Mouse (Mus musculus): ENCODE measurements around the gene Slc35g2.

The Slc35g2 gene

DNA sequence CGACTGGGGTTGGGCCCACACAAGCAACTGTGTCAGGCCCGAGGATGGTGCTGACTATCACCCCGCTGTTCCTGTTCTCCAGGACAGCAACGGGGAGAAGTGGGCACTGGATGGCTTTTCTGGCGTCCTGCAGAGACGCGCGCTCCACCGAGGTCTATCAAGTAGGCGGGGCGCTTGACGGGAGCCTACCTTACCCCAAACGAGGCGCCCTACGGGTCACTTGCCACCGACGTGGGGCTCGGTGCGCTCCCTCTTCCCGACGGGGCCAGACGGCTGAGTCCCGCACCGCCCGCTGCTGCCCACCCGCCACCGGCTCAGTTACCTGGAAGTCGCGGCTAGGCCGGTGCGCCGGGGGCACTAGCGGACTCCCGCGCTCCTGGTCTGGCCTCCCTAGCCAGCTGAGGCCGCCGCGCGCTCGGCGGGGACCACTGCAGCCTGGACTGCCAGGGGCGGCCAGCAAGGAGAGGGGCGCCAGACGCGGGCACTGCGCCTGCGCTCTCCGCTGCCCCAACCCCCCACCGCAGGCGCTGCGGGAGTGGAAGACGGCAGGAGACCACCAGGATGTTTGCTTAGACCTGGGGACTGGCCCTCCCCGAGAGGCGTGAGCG is at the start of gene Slc35g2:
TSS of gene Slc35g2 (minus strand) at position 465 of the 608 bp plus-strand sequence.
- DNase-seq, result peak; percentile 69

DNA sequence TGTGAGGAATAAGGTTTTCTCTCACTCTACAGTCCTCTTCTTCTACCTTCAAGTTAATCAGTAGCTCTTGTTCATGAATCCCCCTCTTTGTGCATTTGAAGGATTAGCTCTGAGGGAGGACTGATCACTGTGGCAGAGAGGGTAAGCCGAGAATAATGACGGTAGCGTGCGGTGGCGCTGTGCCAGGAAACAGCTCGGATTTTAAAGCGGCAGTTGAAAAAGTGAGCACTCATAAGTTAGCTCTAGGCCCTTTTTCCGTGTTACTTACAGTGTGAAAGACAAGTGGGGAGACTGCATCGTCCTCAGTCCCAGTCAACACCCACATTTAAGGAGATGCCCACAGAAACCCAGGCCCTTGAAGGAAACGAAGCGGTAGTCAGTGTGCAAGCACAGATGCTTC is 46.1 kb upstream of the Slc35g2 start:
- peak; percentile 47 for DNase-seq

DNA sequence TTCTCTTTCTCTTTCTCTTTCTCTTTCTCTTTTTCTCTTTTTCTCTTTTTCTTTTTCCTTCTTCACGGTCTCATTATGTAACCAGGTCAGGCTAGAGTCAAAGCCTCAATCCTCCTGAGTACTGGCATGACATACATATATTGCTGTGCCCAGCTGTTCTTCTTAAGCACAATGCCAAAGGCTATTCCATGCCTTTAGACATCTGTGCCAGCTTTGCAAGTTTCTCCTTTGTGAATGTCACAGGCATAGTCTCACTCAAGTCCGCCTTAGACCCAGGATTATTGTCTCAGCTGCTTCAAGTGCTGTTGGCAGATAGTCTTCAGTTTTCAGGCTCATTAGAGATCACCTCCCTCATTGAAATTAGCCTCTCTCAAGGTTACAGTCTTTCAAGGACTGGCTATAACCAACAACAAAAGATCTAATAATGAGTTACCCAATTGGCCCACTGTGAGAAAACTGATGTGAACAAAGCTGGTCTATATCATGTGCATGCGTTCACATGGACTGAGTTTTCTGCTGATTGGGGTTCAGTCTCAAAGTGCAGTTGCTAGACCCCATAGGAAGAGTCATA is 42.7 kb upstream of the Slc35g2 start:
- no peak for DNase-seq

DNA sequence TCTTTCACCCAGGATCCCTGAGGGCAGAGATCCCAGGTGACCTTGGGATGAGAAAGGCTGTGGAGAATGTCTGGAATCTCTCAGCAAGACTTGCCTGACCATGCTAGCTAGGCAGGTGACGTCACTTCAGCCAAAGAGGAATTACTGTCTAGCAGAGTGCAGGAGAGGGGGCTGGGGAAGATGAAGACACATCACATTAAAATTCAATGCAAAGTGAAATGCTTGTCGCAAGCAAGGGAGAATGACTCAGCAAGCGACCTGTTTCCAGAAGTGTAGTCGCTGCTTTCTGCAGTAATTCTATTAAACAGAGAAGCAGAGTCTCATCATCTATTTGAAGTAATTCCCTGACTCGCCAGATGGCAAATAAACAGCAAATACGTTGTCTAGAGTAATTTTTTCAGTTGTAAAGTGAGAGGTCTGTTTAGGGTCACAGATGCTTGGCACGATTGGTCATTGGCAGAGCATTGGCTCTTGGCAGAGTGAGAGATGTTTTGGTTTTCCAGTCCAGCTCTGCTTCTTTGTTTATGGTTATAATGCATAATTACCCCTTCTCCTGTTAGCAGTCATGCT is 35.2 kb upstream of the Slc35g2 start:
- no peak for DNase-seq

DNA sequence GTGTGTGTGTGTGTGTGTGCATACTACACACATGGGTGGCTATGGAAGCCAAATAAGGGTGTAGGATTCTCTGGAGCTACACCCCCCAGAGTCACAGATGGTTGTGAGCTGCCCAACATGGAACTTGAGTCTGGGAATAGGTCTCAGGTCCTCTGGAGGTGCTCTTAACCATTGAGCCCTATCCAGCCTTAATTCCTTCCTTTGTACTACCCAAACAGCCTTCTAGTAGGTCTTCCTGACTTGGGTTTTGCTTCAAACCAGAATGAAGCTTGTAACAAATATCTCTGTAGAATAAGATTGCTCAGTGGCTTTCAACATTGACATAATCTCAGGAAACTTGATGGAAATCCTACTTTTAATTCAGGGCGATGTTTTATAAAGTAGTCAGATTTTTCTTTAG is 34.6 kb upstream of the Slc35g2 start:
- no peak for DNase-seq

DNA sequence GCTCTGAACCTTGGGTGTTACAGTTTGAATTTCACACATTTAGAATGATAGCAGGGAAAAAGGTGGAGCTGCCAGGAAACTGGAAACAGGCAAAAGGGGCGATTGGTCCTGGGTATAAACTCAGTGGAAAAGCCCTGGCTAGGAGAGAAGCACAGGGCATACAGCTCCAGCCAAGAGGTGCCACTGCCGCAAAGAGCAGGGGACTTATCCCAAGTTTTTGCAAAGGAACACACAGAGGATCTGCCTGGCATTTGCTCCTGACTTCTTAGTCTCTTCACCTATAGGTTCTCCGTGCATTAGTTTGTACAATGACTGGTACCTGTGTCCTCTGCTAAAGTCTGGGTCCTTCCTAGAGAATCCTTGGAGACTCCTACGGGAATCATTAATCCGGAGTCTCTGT is 32.3 kb upstream of the Slc35g2 start:
- DNase-seq, result no peak

DNA sequence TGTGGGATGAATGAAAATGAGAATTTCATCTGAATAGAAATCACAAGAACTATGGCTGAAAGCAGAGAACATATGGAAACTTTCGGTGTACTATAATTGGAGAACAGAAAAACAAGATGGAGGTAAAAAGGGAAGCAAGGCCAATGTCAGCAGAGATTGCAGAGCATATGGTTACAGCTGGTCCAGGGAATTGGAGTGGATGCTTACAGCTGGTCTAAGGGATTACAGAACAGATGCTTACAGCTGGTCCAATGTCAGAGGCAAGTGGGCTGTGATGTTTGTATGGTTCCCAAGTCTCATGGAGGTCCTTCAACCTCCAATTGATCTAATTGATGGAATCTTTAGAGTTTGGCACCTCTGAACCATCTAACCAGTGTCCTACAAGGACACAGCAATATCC is 31.2 kb upstream of the Slc35g2 start:
- DNase-seq, result no peak

DNA sequence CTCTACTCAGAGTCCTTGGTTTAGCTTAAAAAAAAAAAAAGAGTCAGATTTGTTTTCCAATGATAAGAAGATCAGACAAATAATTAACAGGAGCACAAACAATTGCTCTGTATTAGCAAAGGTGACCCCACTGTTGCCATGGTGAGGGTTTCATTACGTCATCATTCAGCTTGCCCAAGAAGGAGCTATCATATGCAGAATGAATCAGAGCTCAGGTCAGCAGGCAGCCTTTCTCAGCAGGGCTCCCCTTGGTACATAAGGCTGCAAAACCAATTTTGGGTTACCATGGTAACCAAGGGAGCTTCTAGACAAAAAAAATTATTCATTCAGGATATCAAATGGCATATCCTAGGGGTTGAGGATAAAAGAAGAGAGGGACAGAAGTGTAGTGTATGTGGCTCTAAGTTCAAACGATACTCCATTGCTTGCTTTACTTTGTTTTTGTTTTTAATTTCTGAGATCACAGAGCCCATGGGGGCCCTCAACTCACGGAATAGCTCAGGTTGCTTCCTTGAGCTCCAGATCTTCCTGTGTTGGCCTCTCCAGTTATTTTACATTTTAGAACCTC is 29.0 kb upstream of the Slc35g2 start:
- DNase-seq, result no peak

DNA sequence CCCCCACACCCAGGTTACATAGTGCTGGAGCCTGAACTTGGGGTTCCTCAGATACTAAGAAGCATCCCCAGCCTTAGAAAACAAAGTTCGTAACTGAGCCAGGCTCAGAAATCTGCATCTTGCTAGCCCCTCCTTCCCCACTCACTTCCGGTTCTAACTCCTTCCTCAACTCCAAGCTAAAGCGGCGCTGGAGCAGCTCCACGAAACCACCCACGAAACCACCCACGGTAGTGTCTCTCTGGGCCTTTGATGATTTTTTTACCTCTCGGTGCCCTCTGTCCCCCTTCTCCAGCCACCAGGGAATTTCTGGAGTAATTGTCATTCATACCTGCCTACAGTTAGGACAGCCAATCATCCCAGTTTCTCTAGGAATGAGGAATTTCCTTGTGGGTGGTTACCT is 26.7 kb upstream of the Slc35g2 start, which contains the start of gene Stag1:
TSS of gene Stag1 (plus strand) at position 253 of the 400 bp plus-strand sequence.
- no peak for DNase-seq

DNA sequence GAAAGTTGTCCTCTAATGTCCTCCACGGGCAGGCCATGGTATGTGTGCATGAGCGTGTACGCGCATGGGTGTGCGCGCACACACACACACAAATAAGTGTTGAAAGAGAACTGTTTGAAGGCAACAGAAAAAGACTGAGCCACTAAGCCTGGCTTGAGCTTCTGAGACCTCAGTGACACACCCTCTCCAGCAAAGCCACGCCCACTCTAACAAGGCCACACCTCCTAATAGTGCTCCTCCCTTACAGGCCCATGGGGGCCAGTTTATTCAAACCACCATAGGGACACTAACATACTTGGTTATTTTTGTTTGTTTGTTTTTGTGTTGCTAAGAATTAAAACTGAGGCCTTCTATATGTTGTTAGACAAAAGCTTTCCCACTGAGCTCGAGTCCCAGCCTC is 25.4 kb upstream of the Slc35g2 start:
- no peak for DNase-seq

DNA sequence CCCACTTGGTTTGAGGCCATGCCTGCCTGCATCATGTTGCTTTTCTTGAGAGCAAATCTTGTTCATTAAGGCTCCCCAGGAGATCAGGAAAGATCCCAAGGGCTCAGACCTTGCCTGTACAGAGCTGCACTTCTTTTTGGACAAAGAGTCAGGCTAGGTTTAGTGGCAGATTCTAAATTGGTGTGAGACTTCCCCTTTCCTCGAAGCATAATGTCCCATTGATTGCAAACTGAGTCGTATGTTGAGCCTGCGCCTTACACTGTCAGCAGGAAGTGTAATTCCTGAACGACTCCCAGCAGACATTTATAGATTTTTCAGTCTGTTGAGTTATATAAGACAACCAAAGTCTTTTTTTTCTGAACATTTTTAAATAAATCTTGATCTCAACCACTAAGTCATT is 19.6 kb upstream of the Slc35g2 start:
- no peak for DNase-seq

DNA sequence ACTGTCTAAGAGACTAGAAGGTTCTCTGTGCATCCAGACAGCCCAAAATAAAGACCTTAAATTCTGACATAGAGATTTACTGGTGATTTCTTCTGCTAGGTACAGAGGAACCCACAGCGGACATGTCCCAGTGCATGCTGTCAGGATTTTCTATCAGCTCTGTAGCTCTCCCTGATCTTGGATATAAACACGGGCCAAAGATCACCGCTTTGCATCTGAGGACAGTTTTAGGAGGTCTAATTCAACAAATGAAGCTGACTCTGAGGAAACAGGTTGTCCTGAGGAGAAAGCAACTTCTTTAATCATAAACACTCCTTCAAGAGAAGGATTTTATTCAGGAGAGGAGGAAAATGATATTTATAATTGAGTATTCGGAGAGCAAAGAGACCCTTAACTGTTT is 13.1 kb upstream of the Slc35g2 start:
- no peak for DNase-seq

DNA sequence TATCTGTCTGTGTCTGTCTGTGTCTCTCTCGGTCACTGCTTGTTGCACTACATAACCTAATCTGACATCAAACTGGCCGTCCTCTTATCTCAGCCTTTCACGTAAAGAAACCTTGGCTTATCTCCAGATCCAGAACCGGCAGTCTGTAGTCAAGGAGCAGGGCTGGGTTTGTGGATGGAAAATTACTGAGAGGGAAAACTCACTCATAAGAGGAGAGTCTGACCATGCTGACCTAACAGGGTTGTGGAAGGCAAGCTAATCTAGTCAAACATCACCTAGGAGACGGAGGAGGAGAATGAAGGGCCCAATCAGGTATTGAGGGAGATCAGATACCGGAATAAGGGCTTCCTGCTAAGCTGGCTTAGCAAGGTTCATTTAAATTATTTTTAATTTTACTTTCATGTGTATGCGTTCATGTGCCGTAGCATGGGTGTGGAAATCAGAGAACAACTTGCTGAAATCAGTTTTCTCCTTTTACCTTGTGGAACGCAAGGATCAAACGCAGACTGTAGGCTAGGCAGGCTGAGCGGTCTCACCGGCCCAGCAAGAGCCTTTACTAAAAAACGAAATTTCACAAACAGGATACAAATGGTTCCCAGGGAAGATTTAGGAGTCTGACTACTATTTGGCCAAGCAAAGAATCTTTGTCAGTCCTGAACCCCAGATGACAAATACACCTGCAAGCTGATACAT is 12.1 kb upstream of the Slc35g2 start:
- DNase-seq, result peak; percentile 39

DNA sequence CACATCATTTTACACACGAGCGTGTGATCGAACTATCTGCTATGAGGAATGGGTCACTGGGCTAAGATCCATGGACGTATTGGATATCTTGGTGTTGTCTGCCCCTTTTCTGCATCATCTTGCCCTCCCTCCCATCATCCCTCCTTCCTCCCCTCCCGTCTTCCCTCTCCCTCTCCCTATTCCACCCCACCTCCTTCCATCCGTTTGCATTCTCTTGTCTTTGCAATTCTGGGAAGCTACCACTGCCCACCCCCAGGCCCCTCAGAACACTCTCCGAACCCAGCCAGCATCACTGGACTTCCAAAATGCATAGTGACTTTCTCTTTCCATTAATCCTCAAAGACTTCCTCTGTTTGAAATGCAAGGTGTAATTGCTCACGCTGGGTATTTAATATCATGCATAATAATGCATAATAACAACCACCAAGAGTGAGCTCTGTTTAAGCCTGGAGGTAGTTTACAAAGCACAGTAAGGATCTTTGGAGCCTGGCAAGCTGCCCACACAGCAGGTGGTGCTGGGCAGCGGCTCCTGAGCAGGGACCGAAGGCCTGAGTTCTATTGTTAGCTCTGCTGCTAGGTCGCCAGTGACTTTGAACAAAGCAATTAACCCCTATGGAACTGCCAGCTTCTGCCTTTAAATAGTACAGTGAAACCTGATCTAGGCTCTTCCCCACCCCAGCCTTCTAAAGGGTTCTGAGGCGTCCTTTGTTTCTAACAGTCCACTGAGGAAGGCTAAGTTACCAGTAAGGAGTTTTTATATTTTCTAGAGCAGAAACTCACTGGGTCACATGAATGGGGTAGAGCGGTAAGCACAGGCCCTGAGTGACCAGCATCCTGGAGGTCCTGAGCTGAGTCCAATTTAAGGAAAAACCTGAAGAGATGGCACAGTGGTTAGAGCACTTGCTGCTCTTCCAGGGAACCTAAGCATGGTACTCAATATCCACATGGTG is 10.9 kb upstream of the Slc35g2 start:
- peak; percentile 70 for DNase-seq

DNA sequence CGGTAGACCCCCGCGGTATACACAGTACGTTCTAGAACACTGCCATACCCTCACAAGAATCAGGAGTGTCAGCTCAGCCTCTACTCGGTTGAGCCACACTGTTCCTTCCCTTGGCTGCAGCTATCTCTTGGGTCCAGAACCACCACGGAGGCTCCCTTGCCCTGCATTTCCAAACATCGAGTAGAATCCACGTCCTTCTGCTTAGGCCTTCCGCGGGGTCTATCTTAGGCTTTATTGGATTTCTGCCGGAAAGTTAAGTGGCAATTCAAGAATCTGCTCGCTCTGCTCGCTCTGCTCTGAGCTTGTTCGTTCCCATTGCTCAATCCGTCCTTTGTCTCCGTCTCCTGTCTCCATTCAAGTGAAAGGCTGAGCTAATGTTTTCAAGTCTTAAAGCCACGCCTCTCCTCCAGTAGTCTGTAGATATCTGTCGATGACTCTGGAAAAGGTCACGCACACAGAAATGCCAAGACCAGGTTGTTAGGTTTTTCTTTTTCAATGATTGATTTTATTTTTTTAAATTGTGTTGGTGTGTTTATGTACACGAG is 9.4 kb upstream of the Slc35g2 start:
- DNase-seq, result no peak

DNA sequence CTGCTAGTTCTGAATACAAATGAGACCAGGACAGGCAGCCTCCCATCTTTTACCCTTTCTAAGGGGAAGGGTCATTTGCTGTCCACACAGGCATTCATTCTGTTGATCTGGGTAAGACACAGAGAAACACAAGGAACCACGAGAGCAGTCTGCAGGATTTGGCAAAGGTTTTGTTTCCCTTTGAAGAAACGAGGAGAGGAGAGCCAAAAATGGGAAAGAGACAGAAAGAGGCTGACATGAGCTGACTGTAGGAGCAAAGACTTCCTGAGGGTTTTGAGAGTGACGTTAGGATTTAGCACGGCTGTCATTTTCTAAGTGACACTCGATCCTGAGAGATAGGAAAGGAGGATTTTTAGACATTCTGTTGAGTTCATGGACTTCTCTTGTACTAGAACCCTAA is 3.1 kb upstream of the Slc35g2 start:
- DNase-seq, result no peak

DNA sequence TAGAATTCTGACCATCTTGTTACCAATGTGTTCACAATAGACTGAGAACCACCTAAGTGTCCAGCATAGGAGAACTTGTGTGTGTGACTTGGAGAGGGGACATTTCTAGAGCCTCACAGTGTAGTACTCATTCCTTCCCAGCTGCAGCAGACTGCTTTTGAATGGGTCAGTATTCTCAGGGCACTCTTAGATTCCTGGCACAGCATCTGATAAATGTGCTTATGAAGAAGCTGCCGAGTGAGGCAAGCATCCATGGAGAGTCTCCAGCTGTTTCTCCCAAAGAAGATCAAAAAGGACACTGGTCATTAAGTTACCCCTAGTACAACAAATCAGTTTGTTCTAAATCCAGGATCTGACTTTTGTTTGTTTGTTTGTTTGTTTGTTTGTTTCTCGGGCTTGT is 2.4 kb upstream of the Slc35g2 start:
- DNase-seq, result no peak

DNA sequence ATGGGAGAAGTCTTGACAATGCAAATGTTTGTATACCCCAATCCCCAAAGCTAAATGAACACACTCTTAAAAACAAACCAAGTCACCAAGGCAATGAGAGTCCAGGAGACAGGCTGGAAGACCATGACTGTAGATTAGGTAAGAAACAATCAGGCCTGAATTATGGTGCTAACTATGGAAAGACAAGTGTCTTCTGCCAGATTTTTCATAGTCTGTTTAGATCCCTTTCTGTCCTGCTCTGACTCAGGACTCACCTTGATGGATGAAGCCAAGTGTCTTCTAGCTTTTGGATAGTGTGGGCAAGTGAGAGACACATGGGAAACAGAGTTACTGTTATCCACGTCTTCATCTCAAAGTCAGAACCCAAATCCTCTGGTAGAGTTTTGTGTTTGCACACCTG is 621 bp upstream of the Slc35g2 start:
- DNase-seq, result no peak

DNA sequence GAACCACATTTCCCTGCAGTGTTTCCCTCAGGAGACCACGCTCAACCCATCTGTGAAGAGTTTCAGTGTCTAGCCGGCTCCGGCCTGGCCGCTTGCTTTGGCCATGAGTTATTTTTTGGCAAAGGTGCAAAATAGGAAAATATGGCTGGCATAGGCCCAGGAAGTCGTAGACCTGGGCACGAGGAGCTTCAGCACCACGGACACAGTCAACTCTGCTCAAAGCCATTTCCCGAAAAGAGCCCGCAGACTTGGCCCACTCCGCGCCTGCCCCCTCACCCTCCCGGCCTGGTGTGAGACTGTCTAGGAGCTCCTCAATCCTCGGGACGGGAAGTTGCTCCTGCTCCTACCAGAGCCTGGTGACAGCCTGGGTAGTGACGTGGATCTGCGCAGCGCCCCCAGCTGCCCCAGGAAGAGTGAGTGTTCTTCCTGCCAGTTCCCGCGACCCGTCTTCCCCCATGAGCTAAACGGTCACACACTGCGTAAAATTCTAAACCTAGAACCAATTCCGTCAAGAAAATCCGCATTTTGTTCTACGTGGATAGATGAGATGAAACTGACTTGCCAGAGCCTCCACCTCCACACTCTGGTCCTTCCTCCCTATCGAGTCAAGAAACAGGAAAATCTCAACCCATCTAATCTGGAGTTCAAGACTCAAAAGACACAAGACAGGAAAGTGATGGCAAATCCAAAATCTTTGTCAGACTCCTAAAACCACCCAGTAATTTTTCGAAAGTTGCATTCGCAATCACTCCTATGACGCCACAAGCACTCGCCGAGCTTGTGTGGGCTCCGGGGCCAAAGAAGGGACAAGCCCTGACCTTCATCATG is 878 bp downstream of the Slc35g2 start:
- DNase-seq, result peak; percentile 90

DNA sequence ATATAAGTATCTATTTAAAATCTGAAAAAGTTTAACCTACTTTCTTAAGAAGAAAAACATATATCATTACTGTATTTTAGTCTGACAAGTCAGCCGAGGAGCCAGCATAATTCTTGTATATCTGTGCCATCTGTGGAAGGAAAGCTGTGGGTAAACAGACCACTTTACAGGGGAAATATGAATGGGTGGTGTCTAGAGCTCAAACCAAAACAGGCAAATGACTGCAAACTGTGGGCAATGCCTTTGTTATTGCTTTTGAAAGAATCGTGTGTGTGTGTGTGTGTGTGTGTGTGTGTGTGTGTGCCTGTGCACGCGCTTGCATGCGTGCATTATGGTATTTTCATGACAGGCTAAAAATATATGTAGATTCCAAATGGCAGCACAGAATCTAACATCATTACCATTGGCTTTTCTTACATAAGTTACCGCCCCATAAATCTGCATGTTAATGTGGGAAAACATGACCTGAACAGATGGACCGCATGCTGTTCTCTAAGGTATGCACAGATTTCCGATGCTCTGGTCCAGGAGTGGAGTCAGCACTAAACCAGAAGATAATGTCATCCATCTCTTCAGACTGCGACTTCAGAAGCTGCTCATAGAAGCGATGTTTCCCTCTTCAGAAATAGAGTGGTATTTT is 10.5 kb downstream of the Slc35g2 start:
- peak; percentile 59 for DNase-seq

DNA sequence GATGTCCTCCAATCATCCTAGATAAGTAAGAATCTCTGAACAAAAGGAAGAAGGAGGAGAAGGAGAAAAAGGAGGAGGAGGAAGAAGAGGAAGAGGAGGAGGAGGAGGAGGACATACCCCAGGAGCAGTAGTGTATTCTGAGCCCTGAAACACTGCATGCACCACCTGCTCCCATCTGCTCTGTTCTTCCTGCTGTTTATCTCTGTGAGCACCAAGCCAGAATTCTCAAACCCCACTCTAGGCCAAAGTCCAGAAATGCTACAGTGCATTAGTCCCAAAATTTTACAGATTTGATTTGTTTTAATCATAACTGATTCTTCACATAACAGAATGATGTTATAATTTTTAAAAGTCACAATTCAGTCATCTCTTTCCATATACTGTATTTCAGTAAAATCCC is 11.9 kb downstream of the Slc35g2 start:
- peak; percentile 56 for DNase-seq
